Mouse (Mus musculus): ENCODE measurements around the gene Gm47429. TPM values are rescaled to one million over a fixed set of nuclear protein-coding genes. Genes with fewer than 3 reads are reported as not detected.
A peak's percentile ranks its signal among the peaks of the same experiment; 100 is the strongest.

The Gm47429 gene
- polyA plus RNA-seq, 1 experiment = 13.0 TPM

DNA sequence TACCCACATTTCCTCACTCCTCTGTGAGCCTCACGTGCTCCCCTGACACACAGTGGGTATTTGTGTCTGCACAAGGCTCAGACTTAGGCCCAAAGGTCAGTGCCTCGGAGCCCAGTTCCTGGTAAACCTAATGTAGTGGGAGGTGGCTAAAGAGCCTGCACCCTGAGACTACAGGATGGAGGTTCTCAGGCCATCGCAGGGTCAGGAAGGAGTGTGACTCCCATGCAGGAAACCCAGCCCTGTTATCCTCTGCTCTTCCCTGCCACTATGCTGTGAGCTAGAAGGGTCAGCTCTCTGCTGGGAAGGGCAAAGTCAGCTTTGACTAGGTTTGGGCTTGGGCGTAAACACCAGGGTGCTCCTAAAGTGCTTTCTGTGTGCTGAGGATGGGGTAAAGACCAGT lies 17.0 kb downstream of the Gm47429 start:
- peaks cover 1% of the 10 kb centered on the region; the same call in 1 of the 2 replicates for H3K36me3 ChIP-seq (ENCODE audit: control insufficient read depth, insufficient read depth, low read length)
- H3K27ac ChIP-seq (ENCODE audit: control insufficient read depth, insufficient read depth, low read depth, low read length) = no peak overlapping the region
- H3K27me3 ChIP-seq (ENCODE audit: control insufficient read depth, insufficient read depth, low read length) = no peaks in the 10 kb centered on the region
- H3K4me1 ChIP-seq (ENCODE audit: control insufficient read depth, insufficient read depth, low read length) = no peaks in the 10 kb centered on the region
- H3K4me3 ChIP-seq (ENCODE audit: control insufficient read depth, low read depth, low read length) = no peak overlapping the region
- TF ChIP-seq POLR2A (IDR thresholded peaks at IDR 0.05; ENCODE audit: control insufficient read depth, low read depth, low read length) (no peak), CTCF (IDR thresholded peaks at IDR 0.05; ENCODE audit: control insufficient read depth, insufficient read depth, insufficient replicate concordance, low read depth, low read length) (no peak)

DNA sequence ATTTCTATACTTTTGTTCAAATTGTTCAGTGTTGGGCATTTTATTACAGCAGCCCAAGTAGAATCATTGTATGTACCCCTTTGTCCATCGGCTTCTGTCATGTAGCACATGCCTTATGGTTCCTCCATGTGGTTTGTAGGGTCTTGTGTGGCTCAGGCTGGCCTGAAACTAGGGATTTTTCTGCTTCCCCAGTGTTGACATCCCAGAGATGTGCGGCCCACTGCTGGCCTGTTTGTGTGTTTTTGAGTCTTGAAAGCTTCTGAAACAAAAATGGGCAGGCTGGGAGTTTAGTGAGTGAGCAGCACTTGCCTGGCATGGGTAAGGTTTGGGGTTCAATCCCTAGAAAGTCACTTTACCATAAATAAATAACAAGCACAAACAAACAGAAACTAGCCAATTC lies 19.2 kb downstream of the Gm47429 start:
- Histone ChIP-seq H3K4me3 (ENCODE audit: control insufficient read depth, low read depth, low read length) (no peak overlapping the region), H3K36me3 (ENCODE audit: control insufficient read depth, insufficient read depth, low read length) (peaks cover 1% of the 10 kb centered on the region; the same call in 1 of the 2 replicates), H3K27ac (ENCODE audit: control insufficient read depth, insufficient read depth, low read depth, low read length) (no peak overlapping the region), H3K4me1 (ENCODE audit: control insufficient read depth, insufficient read depth, low read length) (no peaks in the 10 kb centered on the region), H3K27me3 (ENCODE audit: control insufficient read depth, insufficient read depth, low read length) (no peaks in the 10 kb centered on the region)
- TF ChIP-seq CTCF (IDR thresholded peaks at IDR 0.05; ENCODE audit: control insufficient read depth, insufficient read depth, insufficient replicate concordance, low read depth, low read length) (no peak), POLR2A (IDR thresholded peaks at IDR 0.05; ENCODE audit: control insufficient read depth, low read depth, low read length) (no peak)

- Histone ChIP-seq H3K4me1 (ENCODE audit: control insufficient read depth, insufficient read depth, low read length) (no peaks in the 10 kb centered on the region), H3K27me3 (ENCODE audit: control insufficient read depth, insufficient read depth, low read length) (no peaks in the 10 kb centered on the region), H3K36me3 (ENCODE audit: control insufficient read depth, insufficient read depth, low read length) (peaks cover 1% of the 10 kb centered on the region; the same call in 1 of the 2 replicates), H3K27ac (ENCODE audit: control insufficient read depth, insufficient read depth, low read depth, low read length) (no peak overlapping the region), H3K4me3 (ENCODE audit: control insufficient read depth, low read depth, low read length) (no peak overlapping the region)
- TF ChIP-seq CTCF (IDR thresholded peaks at IDR 0.05; ENCODE audit: control insufficient read depth, insufficient read depth, insufficient replicate concordance, low read depth, low read length) (no peak), POLR2A (IDR thresholded peaks at IDR 0.05; ENCODE audit: control insufficient read depth, low read depth, low read length) (no peak)
These were observed 20.0 kb downstream of the Gm47429 start for GRCm38 (mm10) chr13:50423625-50424209.

- H3K4me3 ChIP-seq (ENCODE audit: control insufficient read depth, low read depth, low read length) = no peak overlapping the region
- no peak overlapping the region for H3K27ac ChIP-seq (ENCODE audit: control insufficient read depth, insufficient read depth, low read depth, low read length)
- TF ChIP-seq POLR2A (IDR thresholded peaks at IDR 0.05; ENCODE audit: control insufficient read depth, low read depth, low read length) (no peak), CTCF (IDR thresholded peaks at IDR 0.05; ENCODE audit: control insufficient read depth, insufficient read depth, insufficient replicate concordance, low read depth, low read length) (no peak)
- H3K4me1 ChIP-seq (ENCODE audit: control insufficient read depth, insufficient read depth, low read length) = peaks cover 3% of the 10 kb centered on the region
- no peaks in the 10 kb centered on the region for H3K36me3 ChIP-seq (ENCODE audit: control insufficient read depth, insufficient read depth, low read length)
- no peaks in the 10 kb centered on the region for H3K27me3 ChIP-seq (ENCODE audit: control insufficient read depth, insufficient read depth, low read length)
These were observed 25.3 kb downstream of the Gm47429 start for GRCm38 (mm10) chr13:50418421-50418820.

DNA sequence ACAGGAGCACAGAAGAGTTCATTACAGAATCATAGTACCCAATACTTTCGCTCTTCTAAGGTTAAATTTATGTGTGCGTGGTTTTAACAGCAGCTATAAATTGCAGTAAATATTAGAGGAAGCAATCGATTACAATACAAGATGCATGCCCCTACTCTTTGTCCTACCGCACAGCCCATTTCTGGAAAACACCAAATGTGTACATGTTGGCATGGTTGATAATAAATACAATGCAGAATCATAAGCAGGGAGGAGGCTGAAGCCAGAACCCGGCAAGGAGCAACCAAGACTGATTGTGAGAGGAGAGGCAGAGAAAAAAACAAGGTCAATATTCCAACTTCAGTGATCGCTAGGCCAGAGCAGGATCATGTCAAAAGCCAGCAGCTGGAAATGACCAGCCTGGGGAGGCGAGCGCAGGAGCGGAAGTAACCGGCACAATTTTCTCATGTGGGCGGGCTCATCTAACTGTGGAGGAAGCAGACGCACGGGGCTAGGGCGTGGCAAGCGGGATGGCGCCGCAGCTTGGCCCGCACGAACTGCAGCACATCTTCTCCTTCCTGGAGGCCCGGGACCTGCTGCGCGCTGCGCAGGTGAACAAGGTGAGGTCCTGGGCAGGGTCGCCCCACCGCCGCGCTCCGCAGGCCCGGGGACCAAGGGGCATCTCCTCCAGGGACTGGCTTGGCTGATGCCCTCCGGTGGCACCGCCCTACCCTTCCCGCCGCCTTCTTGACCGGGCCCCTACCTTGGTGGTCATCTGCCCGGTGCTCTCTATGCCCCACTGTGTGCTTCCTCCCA lies 26.1 kb downstream of the Gm47429 start, which contains the start of gene Fbxw17:
Gene Fbxw17, plus strand, starts transcription at position 476 of the 795 bp plus-strand sequence.
- Histone ChIP-seq H3K4me3 (ENCODE audit: control insufficient read depth, low read depth, low read length) (peak within 1 kb of the TSS; percentile 88), H3K27ac (ENCODE audit: control insufficient read depth, insufficient read depth, low read depth, low read length) (peak within 1 kb of the TSS; percentile 20; the same call in 1 of the 2 replicates), H3K4me1 (ENCODE audit: control insufficient read depth, insufficient read depth, low read length) (peaks cover 3% of the 10 kb centered on the region), H3K36me3 (ENCODE audit: control insufficient read depth, insufficient read depth, low read length) (no peaks in the 10 kb centered on the region), H3K27me3 (ENCODE audit: control insufficient read depth, insufficient read depth, low read length) (no peaks in the 10 kb centered on the region)
- TF ChIP-seq CTCF (IDR thresholded peaks at IDR 0.05; ENCODE audit: control insufficient read depth, insufficient read depth, insufficient replicate concordance, low read depth, low read length) = no peak
- peak; percentile 53 for TF ChIP-seq POLR2A (IDR thresholded peaks at IDR 0.05; ENCODE audit: control insufficient read depth, low read depth, low read length)

Other genes with a start within 250 kb of the Gm47429 start
- gene Gm906, start 193.6 kb downstream of the Gm47429 start, polyA plus RNA-seq (2012; rRNA removed) = 2.4 and 2.5 TPM in 2 replicates
- gene Fbxw17, start 26.0 kb downstream of the Gm47429 start, polyA plus RNA-seq (2012; rRNA removed) = 14.3 and 17.2 TPM in 2 replicates
- gene Nutm2, start 23.4 kb upstream of the Gm47429 start, polyA plus RNA-seq (2012; rRNA removed) = 2.4 and 2.9 TPM in 2 replicates
- gene Gm904, start 199.3 kb upstream of the Gm47429 start, polyA plus RNA-seq (2012; rRNA removed) = 1.8 and 3.7 TPM in 2 replicates